Comparison of ENCODE assay signal across 25 mouse cellular contexts in the genomic region with DNA sequence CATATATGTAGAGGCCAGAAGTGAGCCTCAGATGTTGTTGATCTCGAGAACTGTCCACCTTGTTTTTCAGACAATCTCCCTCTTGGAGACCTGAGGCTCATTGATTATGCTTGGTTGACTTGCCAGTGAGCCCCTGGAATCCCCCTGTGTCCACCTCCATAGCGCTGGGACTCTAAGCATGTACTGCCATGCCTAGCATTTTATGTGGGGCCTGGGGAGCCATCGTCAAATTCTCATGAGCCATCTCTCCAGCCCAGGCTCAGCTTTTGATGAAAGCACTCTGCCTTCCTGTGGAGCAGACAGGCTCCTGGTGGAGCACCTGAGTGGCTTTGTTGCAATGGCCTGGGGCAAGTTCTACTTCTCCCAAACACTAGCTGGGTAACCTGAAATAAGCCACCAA. TPM values are rescaled to one million over a fixed set of nuclear protein-coding genes. Genes with fewer than 3 reads are reported as not detected.
"Had no signal": no experiment of that assay in that cellular context is flagged by ENCODE, and none has a peak within 500 bp of the region (broad histone marks: within the 10 kb centered on the region; RNA-seq: fewer than 3 reads in every experiment).

No protein-coding gene starts in this region.

- H3K27me3 ChIP-seq: neural tube, embryonic 13.5 days; neural tube, embryonic 15.5 days; stomach, embryonic 15.5 days had no signal

- H3K4me3 ChIP-seq: neural tube, embryonic 13.5 days; neural tube, embryonic 15.5 days; stomach, embryonic 15.5 days had no signal

- H3K36me3 ChIP-seq: neural tube, embryonic 13.5 days; neural tube, embryonic 15.5 days; stomach, embryonic 15.5 days had no signal

- H3K4me2 ChIP-seq: neural tube, embryonic 13.5 days; neural tube, embryonic 15.5 days; stomach, embryonic 15.5 days had no signal

- H3K4me1 ChIP-seq: stomach, embryonic 15.5 days had no signal

- DNase-seq: retina, postnatal 1 day; right cerebral cortex, adult 18-20 months; right cerebral cortex, postnatal 14 days; right cerebral cortex, postnatal 25 days; right cerebral cortex, postnatal 4 days; spleen, adult 18-20 months; thymus, adult 18-20 months; thymus, adult 2 months; thymus, postnatal 14 days; thymus, postnatal 25 days; thymus, postnatal 36 days; thymus, postnatal 4 days had no signal

- H3K9ac ChIP-seq: neural tube, embryonic 13.5 days; neural tube, embryonic 15.5 days; stomach, embryonic 15.5 days had no signal

- H3K9me3 ChIP-seq: neural tube, embryonic 13.5 days; neural tube, embryonic 15.5 days; stomach, embryonic 15.5 days had no signal

- H3K27ac ChIP-seq: neural tube, embryonic 13.5 days; neural tube, embryonic 15.5 days; stomach, embryonic 15.5 days; stomach, postnatal 0 days had no signal

RNA-seq across cellular contexts. Expression of a gene that starts 14.9 kb away (rescaled TPM):
- total RNA-seq: neutrophil, adult 5-6 weeks had no signal
- polyA plus RNA-seq: neural tube, embryonic 13.5 days; neural tube, embryonic 14.5 days; neural tube, embryonic 15.5 days; small intestine, adult 2 months; spleen, adult 2 months; stomach, embryonic 14.5 days; stomach, embryonic 15.5 days; stomach, embryonic 16.5 days; stomach, postnatal 0 days; testis, adult 2 months; thymus, adult 2 months; thymus, postnatal 0 days; urinary bladder, adult 2 months had no signal
